Comparison of ENCODE assay signal across 9 mouse cellular contexts in the genomic region with DNA sequence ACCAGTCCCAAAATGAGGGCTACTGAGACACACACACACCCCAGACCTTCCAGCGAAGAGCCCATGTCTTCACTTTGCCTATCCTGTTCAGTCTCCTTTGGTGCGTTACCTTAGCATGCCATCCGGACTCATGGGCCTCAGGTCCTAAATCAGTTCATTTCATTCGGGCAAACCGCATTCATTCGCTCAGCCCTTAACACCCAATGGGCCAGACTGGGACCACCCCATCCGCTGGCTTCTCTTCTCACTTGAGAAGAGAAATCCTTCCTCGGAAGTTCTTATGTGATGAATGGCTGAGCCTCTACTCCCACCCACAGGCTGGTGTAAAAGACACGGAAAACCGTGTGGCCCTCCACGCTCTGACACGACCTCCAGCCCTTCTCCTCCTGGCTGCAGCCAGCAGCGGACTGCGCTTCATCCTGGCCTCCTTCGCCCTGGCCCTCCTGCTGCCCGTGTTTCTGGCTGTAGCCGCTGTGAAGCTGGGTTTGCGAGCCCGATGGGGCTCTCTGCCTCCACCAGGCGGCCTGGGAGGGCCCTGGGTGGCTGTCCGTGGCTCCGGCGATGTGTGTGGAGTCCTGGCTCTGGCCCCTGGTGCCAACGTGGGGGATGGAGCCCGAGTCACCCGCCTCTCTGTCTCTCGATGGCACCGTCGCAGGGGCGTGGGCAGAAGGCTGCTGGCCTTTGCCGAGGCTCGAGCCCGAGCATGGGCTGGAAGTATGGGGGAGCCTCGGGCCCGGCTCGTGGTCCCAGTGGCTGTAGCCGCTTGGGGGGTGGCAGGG. TPM values are rescaled to one million over a fixed set of nuclear protein-coding genes. Genes with fewer than 3 reads are reported as not detected.
DNase-seq lines count a peak whose midpoint lies in the region; ATAC-seq lines count a peak whose summit lies in the region.
"Had no signal": no experiment of that assay in that cellular context is flagged by ENCODE, and none has a peak within 500 bp of the region (broad histone marks: within the 10 kb centered on the region; RNA-seq: fewer than 3 reads in every experiment).

No protein-coding gene starts in this region.

- 0 out of 2 replicates have a peak, but pooled peaks have one; percentile 6 for ATAC-seq in forebrain, embryonic 14.5 days
- ATAC-seq in hematopoietic stem cell, adult 5-6 weeks (replicated peaks in 1 of 2; ENCODE audit: insufficient read depth in 1 of 2, low FRiP score in 2 of 2, low TSS enrichment in 1 of 2, low read depth in 1 of 2, poor library complexity in 2 of 2, severe bottlenecking in 2 of 2) = peak; percentile 47 to 56; a peak in 3 of 4 replicates
- ATAC-seq in megakaryocyte progenitor cell, adult 5-6 weeks (replicated peaks; ENCODE audit: poor library complexity) = peak; percentile 56
- ATAC-seq in stomach, embryonic 14.5 days (ENCODE audit: insufficient number of reproducible peaks, insufficient read depth, low FRiP score, low read depth) = no peak

- H3K9me3 ChIP-seq in forebrain, embryonic 14.5 days (replicated peaks; ENCODE audit: control insufficient read depth, low read length) = no peaks in the 10 kb centered on the region
- no peaks in the 10 kb centered on the region for H3K9me3 ChIP-seq in stomach, embryonic 14.5 days (ENCODE audit: control insufficient read depth, low read depth, low read length)

- peaks cover 35% of the 10 kb centered on the region for H3K4me1 ChIP-seq in forebrain, embryonic 14.5 days (ENCODE audit: control insufficient read depth, insufficient read depth, low read length)
- peaks cover 52% of the 10 kb centered on the region for H3K4me1 ChIP-seq in stomach, embryonic 14.5 days (ENCODE audit: control insufficient read depth, insufficient read depth, low read length)

- H3K4me2 ChIP-seq in forebrain, embryonic 14.5 days (ENCODE audit: low read length) = peak overlapping the region; percentile 91
- H3K4me2 ChIP-seq in stomach, embryonic 14.5 days (replicated peaks; ENCODE audit: low read depth, low read length) = peak overlapping the region; percentile 66

- peak overlapping the region; percentile 34 for H3K4me3 ChIP-seq in forebrain, embryonic 14.5 days (ENCODE audit: low read depth, low read length)
- peak overlapping the region; percentile 25; the same call in 1 of the 2 replicates for H3K4me3 ChIP-seq in stomach, embryonic 14.5 days (ENCODE audit: low read depth, low read length)

- 6% methylated on average over 37 of the region's 37 CpGs for WGBS in forebrain, embryonic 14.5 days
- 5% methylated on average over 37 of the region's 37 CpGs for WGBS in stomach, embryonic 14.5 days

- H3K9ac ChIP-seq in forebrain, embryonic 14.5 days (ENCODE audit: low read length) = peak overlapping the region; percentile 75
- H3K9ac ChIP-seq in stomach, embryonic 14.5 days (replicated peaks; ENCODE audit: low read depth, low read length) = peak overlapping the region; percentile 10; the same call in 1 of the 2 replicates

- no peaks in the 10 kb centered on the region for H3K27me3 ChIP-seq in forebrain, embryonic 14.5 days (replicated peaks; ENCODE audit: control insufficient read depth, insufficient read depth, low read length)
- no peaks in the 10 kb centered on the region for H3K27me3 ChIP-seq in stomach, embryonic 14.5 days (ENCODE audit: control insufficient read depth, insufficient read depth, low read length)
- H3K27me3 ChIP-seq: CH12.LX had no signal

- DNase-seq in heart, adult 11 months = peak; percentile 97
- no peak for DNase-seq in heart, postnatal 25 days (ENCODE audit: low spot score)
- peak; percentile 69 for DNase-seq in cerebellum, adult 11 months
- DNase-seq in forebrain, embryonic 14.5 days (ENCODE audit: low spot score) = peak; percentile 54
- DNase-seq in left cerebral cortex, postnatal 10 days (ENCODE audit: extremely low spot score in 1 of 2, low spot score in 2 of 2) = peak; percentile 53 to 81

- intact Hi-C loops in heart, postnatal 25 days (cut with DNase I) = no loop called here
- intact Hi-C loops in left cerebral cortex, postnatal 10 days (cut with DNase I) = no loop called here

- peak overlapping the region; percentile 96 for H3K27ac ChIP-seq in forebrain, embryonic 14.5 days (ENCODE audit: low read depth, low read length)
- H3K27ac ChIP-seq in stomach, embryonic 14.5 days (ENCODE audit: low read length) = peak overlapping the region; percentile 90

- H3K36me3 ChIP-seq in forebrain, embryonic 14.5 days (ENCODE audit: control insufficient read depth, insufficient read depth, low read length) = peaks cover 28% of the 10 kb centered on the region
- H3K36me3 ChIP-seq in stomach, embryonic 14.5 days (ENCODE audit: control insufficient read depth, insufficient read depth, low read length) = peaks cover 27% of the 10 kb centered on the region

RNA-seq across cellular contexts. Expression of a gene that starts 1.8 kb away (rescaled TPM):
- total RNA-seq in heart, postnatal 25 days (2021) = 1 to 10 TPM; 3.8 to 4.3 TPM
- polyA plus RNA-seq in forebrain, embryonic 14.5 days (2014; fragmentation: Nextera tagmentation; extraction: Ambion mirVana) = 0.23 and 0.41 TPM in 2 replicates
- total RNA-seq in hematopoietic stem cell, adult 5-6 weeks (2017) = not detected in 2 replicates
- 1 to 10 TPM; 2.4 to 2.6 TPM for total RNA-seq in left cerebral cortex, postnatal 10 days (2021)
- total RNA-seq in megakaryocyte progenitor cell, adult 5-6 weeks (2015) = not detected in 2 replicates
- 0.10 TPM in 1 of 2 replicates, not detected in the other for total RNA-seq in megakaryocyte progenitor cell, adult 5-6 weeks (2017)
- polyA plus RNA-seq in stomach, embryonic 14.5 days (2014; fragmentation: Nextera tagmentation; extraction: Ambion mirVana) = 3.3 and 3.9 TPM in 2 replicates

RNA-seq across cellular contexts. Expression of a gene that starts 1.9 kb away (rescaled TPM):
- 1 to 10 TPM; 3.8 to 5.4 TPM for total RNA-seq in heart, postnatal 25 days (2021)
- 9.8 and 17.7 TPM in 2 replicates for polyA plus RNA-seq in forebrain, embryonic 14.5 days (2014; fragmentation: Nextera tagmentation; extraction: Ambion mirVana)
- total RNA-seq in hematopoietic stem cell, adult 5-6 weeks (2017) = not detected in 2 replicates
- total RNA-seq in left cerebral cortex, postnatal 10 days (2021) = 10 to 100 TPM; 70.1 to 72.6 TPM
- total RNA-seq in megakaryocyte progenitor cell, adult 5-6 weeks (2015) = 0.20 and 0.64 TPM in 2 replicates
- total RNA-seq in megakaryocyte progenitor cell, adult 5-6 weeks (2017) = not detected in 2 replicates
- polyA plus RNA-seq in stomach, embryonic 14.5 days (2014; fragmentation: Nextera tagmentation; extraction: Ambion mirVana) = 3.5 and 4.0 TPM in 2 replicates

RNA-seq across cellular contexts. Expression of a gene that starts 8.8 kb away (rescaled TPM):
- total RNA-seq in heart, postnatal 25 days (2021) = 1 to 10 TPM; 7.9 to 8.1 TPM
- 3.6 and 3.8 TPM in 2 replicates for polyA plus RNA-seq in forebrain, embryonic 14.5 days (2014; fragmentation: Nextera tagmentation; extraction: Ambion mirVana)
- total RNA-seq in hematopoietic stem cell, adult 5-6 weeks (2017) = 2.2 and 3.2 TPM in 2 replicates
- 10 to 100 TPM; 15.2 to 15.3 TPM for total RNA-seq in left cerebral cortex, postnatal 10 days (2021)
- total RNA-seq in megakaryocyte progenitor cell, adult 5-6 weeks (2015) = 7.4 and 8.0 TPM in 2 replicates
- total RNA-seq in megakaryocyte progenitor cell, adult 5-6 weeks (2017) = 1.9 and 2.7 TPM in 2 replicates
- 4.3 and 4.5 TPM in 2 replicates for polyA plus RNA-seq in stomach, embryonic 14.5 days (2014; fragmentation: Nextera tagmentation; extraction: Ambion mirVana)

RNA-seq across cellular contexts. Expression of a gene that starts 17.5 kb away (rescaled TPM):
- not detected for total RNA-seq in heart, postnatal 25 days (2021)
- polyA plus RNA-seq in forebrain, embryonic 14.5 days (2014; fragmentation: Nextera tagmentation; extraction: Ambion mirVana) = 0.33 and 0.44 TPM in 2 replicates
- total RNA-seq in hematopoietic stem cell, adult 5-6 weeks (2017) = not detected in 2 replicates
- total RNA-seq in left cerebral cortex, postnatal 10 days (2021) = under 1 TPM; 0.26 to 0.36 TPM
- not detected in 2 replicates for total RNA-seq in megakaryocyte progenitor cell, adult 5-6 weeks (2015)
- total RNA-seq in megakaryocyte progenitor cell, adult 5-6 weeks (2017) = not detected in 2 replicates
- polyA plus RNA-seq in stomach, embryonic 14.5 days (2014; fragmentation: Nextera tagmentation; extraction: Ambion mirVana) = not detected in 2 replicates
- total RNA-seq: CH12.LX had no signal

RNA-seq across cellular contexts. Expression of a gene that starts 40.4 kb away (rescaled TPM):
- total RNA-seq in heart, postnatal 25 days (2021) = 10 to 100 TPM; 22.4 to 28.7 TPM
- not detected in 2 replicates for polyA plus RNA-seq in forebrain, embryonic 14.5 days (2014; fragmentation: Nextera tagmentation; extraction: Ambion mirVana)
- not detected in 2 replicates for total RNA-seq in hematopoietic stem cell, adult 5-6 weeks (2017)
- not detected for total RNA-seq in left cerebral cortex, postnatal 10 days (2021)
- total RNA-seq in megakaryocyte progenitor cell, adult 5-6 weeks (2015) = not detected in 2 replicates
- total RNA-seq in megakaryocyte progenitor cell, adult 5-6 weeks (2017) = not detected in 2 replicates
- polyA plus RNA-seq in stomach, embryonic 14.5 days (2014; fragmentation: Nextera tagmentation; extraction: Ambion mirVana) = 0.55 and 1.4 TPM in 2 replicates

Comparison
In these comparisons a context has a peak if more than half of its experiments do, and no peak if none do; other contexts are left out.
1. RNA of a gene that starts 1.9 kb away (total RNA-seq): 70.1 to 72.6 TPM in left cerebral cortex, postnatal 10 days; 3.8 to 5.4 TPM in heart, postnatal 25 days, 0.20 to 0.64 TPM in megakaryocyte progenitor cell, adult 5-6 weeks and not detected in hematopoietic stem cell, adult 5-6 weeks; every median in the first group is over 10 times any median in the second.